Mouse (Mus musculus) embryonic stem cell, embryonic (primary cell): ENCODE measurements around the gene Fhad1.

Source experiments
- CTCF ChIA-PET, 4 experiments: fragments of 300-600 bp in 2 of 4; fragments of 350-600 bp in 2 of 4; sonication (Branson Sonifier 250); formaldehyde crosslinking; loops; one replicate each; lab custom pipeline; 2022; ENCODE audit warnings: inconsistent platforms in 2 of 4; lab: Charles Lee
- POLR2A ChIA-PET, 4 experiments: fragments of 300-600 bp in 2 of 4; fragments of 350-600 bp in 2 of 4; sonication (Branson Sonifier 250); formaldehyde crosslinking; loops; one replicate each; lab custom pipeline; 2022; ENCODE audit warnings: antibody characterized with exemption in 4 of 4, inconsistent platforms in 1 of 4; lab: Charles Lee

The Fhad1 gene

DNA sequence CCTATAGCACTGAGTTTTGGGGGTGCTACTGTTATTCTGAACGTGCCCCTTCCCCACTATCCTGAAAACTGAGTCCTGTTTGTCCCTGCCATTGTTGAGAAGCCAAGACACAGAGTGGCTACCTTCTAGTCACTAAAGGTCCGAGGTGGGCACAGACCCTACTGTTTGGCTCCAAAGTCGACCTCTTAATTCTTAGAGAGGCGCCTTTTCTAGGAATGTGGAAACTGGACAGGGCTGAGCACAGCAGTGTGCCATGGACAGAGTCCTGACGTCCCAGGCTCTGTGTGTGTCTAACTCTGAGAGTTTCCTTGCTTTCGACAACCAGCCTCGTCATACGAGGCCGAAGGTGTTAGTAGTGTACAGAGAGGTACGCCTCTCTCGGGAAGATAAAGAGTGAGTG lies 114.5 kb downstream of the Fhad1 start:
- CTCF ChIA-PET, result interaction anchor here in 1 of 4 experiments (0.6 kb wide), 1 partner anchor 76 kb away, joined by 3 read pairs; no protein-coding TSS in a partner anchor

DNA sequence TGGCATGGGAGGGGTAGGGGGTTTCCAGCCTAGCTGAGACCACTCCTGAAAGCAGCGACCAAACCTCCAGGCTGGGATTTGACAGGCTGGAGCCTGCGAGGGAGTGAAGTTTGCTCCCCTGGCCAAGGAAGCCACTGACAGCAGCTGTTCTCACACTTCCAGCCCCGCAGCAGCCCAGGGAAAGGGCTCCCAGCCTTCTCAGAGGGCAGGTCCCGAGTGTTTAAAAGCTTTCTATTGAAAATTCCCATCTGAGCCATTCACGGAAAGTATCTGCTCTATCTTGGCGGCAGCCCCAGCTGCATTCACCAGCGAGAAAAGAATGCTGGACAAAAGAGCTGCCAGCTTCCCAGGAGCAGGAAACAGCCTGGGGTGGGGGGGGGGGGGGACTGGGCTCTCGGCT lies 114.9 kb downstream of the Fhad1 start:
- ChIA-PET POLR2A (interaction anchor here in 1 of 4 experiments (0.8 to 0.9 kb wide), 2 partner anchors 24 to 139 kb away, joined by 3 to 4 read pairs; no protein-coding TSS in a partner anchor), CTCF (interaction anchor here in 2 of 4 experiments (0.6 to 0.7 kb wide), 2 partner anchors 77 to 409 kb away, joined by 3 read pairs; no protein-coding TSS in a partner anchor)

More for the DNA sequence above, 114.5 kb downstream of the Fhad1 start:
- POLR2A ChIA-PET, result interaction anchor here in 1 of 4 experiments (0.9 kb wide), 1 partner anchor 25 kb away, joined by 3 read pairs; no protein-coding TSS in a partner anchor

DNA sequence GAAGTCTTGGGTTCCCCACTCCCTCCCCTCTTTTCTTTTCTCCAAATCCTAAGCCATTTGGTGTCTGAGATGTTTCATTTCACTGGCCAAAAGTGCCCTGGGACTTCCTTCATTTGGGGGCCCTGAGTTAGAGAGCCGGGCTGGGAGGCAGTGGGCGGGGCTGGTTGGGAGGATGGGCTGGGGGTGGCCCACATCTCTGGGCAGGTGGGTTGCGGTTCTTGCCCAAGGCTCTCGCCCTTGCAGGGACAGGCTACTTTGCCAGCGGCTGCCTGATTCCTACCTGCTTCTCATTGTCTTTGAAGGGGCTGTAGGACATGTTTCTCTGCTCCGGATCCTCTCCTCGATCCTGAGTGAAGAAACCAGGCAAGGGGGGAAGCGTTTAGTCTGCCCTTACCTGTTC lies 116.0 kb downstream of the Fhad1 start:
- CTCF ChIA-PET, result no interaction called here

DNA sequence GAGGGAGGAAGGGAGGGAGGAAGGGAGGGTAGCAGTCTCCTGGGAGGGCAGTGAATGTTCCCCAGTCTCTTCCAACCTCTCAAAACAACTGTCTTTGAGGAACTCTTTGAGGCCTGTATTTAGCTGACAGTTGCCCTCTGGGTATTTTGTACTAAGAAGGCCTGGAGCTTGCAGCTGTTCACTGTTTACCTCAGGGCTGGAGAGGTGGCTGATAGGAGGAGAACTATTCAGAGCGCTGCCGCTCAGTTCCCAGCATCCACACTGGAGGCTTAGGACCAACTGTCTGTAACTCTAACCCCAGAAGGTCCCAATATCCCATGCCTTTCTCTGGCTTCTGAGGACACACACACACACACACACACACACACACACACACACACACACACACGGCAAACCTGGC lies 117.0 kb downstream of the Fhad1 start:
- ChIA-PET CTCF (no interaction called here), POLR2A (interaction anchor here in 1 of 4 experiments (1.2 kb wide), 1 partner anchor 13 kb away, joined by 3 read pairs; no protein-coding TSS in a partner anchor)

More for the DNA sequence above, 116.0 kb downstream of the Fhad1 start:
- POLR2A ChIA-PET, result interaction anchor here in 2 of 4 experiments (0.7 to 1.2 kb wide), 2 partner anchors 14 to 170 kb away, joined by 3 read pairs; no protein-coding TSS in a partner anchor

DNA sequence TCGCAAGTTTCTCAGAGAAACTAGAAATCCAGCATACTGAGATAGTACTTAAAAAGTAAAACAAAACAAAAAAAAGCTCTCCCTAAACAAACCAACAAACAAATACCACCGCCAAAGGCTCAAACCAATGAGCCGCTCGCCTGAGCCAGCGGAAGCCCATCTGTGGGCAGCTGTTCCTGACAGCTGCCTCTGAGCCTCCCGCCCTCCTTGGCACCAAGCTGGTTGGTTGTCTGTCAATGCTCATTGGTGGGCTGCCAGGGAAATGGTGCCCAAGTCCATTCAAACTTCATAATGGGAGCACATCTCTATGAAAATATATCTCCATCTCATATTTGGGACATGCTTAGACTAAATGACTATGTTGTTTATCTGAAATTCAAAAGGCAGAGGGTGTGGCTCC lies 117.7 kb downstream of the Fhad1 start:
- ChIA-PET POLR2A (no interaction called here), CTCF (interaction anchor here in 1 of 4 experiments (0.7 kb wide), 1 partner anchor 378 kb away, joined by 3 read pairs; no protein-coding TSS in a partner anchor)

GRCm38 (mm10) chr4:141895772-141896171 lies 119.1 kb downstream of the Fhad1 start:
- ChIA-PET POLR2A (interaction anchor here in 1 of 4 experiments (0.6 to 0.9 kb wide), 2 partner anchors 8 to 250 kb away, joined by 3 read pairs; no protein-coding TSS in a partner anchor), CTCF (interaction anchor here in 3 of 4 experiments (0.6 kb wide), 3 partner anchors 9 to 457 kb away, joined by 3 to 8 read pairs (median 3); no protein-coding TSS in a partner anchor)

- ChIA-PET CTCF (no interaction called here), POLR2A (interaction anchor here in 2 of 4 experiments (0.6 to 1.2 kb wide), 5 partner anchors 11 to 159 kb away, joined by 3 to 6 read pairs (median 3); no protein-coding TSS in a partner anchor)
These were observed 121.6 kb downstream of the Fhad1 start for GRCm38 (mm10) chr4:141893157-141893784.

DNA sequence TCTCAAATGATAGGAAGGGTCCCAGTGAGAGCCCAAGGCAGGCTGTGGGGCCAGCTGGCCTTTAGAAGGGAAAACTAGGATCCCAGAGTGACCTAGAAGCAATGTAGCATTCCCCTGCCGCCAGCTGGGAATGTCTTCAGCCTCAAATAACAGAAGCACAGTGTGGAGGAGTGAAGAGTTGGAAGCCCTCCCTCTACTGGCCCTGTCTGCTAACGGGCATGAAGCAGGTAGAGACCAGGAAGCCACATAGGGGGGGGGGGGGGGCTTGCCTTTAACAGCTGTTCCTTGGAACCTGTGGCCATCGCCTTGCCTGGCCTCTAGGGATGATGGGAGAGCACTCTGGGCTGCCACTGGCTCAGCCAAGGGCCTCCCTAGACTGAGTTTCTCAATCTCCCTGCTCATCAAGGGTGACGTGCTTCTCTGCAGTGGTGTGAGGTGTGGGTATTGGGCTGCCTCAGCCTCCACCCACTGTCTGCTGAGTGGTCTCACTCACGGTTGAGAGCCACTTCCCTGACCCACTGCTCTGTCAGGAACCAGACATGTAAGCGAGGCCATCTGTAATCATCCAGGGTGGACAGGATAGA lies 128.4 kb downstream of the Fhad1 start:
- ChIA-PET CTCF (interaction anchor here in 3 of 4 experiments (0.6 kb wide), 3 partner anchors 10 to 198 kb away, joined by 3 to 5 read pairs (median 4); no protein-coding TSS in a partner anchor), POLR2A (interaction anchor here in 2 of 4 experiments (1.3 to 1.5 kb wide), 3 partner anchors 9 to 183 kb away, joined by 3 read pairs; no protein-coding TSS in a partner anchor)

GRCm38 (mm10) chr4:141885451-141885850 lies 129.4 kb downstream of the Fhad1 start:
- CTCF ChIA-PET, result interaction anchor here in 2 of 4 experiments (0.6 to 1.3 kb wide), 4 partner anchors 28 to 525 kb away, joined by 3 to 4 read pairs (median 3); no protein-coding TSS in a partner anchor

DNA sequence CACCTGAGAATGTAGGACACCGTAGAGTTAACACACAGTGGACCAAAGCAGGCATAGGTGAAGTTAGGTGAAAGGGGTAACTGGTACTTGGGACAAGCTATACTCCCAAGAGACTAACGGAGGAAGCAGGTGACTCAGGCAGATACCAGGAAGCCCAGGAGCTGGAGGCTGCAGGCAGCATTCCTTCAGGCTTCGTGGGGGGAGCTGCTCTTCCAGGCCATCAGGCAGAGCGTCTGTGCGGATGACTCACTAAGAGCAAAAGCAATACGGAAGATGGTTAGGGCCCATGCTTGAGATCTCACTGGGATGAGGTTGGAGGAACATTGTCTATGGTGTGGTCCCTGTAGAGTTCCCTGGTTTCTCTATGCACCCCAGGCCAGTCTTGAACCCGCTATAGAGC lies 132.0 kb downstream of the Fhad1 start:
- ChIA-PET POLR2A (interaction anchor here in 3 of 4 experiments (0.8 to 2.6 kb wide), 18 partner anchors 8 to 318 kb away, joined by 3 to 19 read pairs (median 4); no protein-coding TSS in a partner anchor), CTCF (interaction anchor here in 2 of 4 experiments (0.5 to 1.5 kb wide), 3 partner anchors 23 to 80 kb away, joined by 3 to 8 read pairs (median 4); no protein-coding TSS in a partner anchor)

More at GRCm38 (mm10) chr4:141885451-141885850, 129.4 kb downstream of the Fhad1 start:
- POLR2A ChIA-PET, result interaction anchor here in 2 of 4 experiments (1.3 to 1.6 kb wide), 4 partner anchors 13 to 24 kb away, joined by 3 to 5 read pairs (median 4); no protein-coding TSS in a partner anchor

GRCm38 (mm10) chr4:141881950-141882349 lies 132.9 kb downstream of the Fhad1 start:
- ChIA-PET POLR2A (interaction anchor here in 2 of 4 experiments (0.7 to 2.6 kb wide), 15 partner anchors 8 to 317 kb away, joined by 3 to 19 read pairs (median 4); no protein-coding TSS in a partner anchor), CTCF (interaction anchor here in 2 of 4 experiments (1.2 to 1.5 kb wide), 2 partner anchors 22 to 25 kb away, joined by 3 to 4 read pairs; no protein-coding TSS in a partner anchor)

- CTCF ChIA-PET, result interaction anchor here in 2 of 4 experiments (0.6 to 1.5 kb wide), 2 partner anchors 24 to 71 kb away, joined by 4 to 5 read pairs; no protein-coding TSS in a partner anchor
These were observed 133.5 kb downstream of the Fhad1 start for GRCm38 (mm10) chr4:141881289-141881914.

GRCm38 (mm10) chr4:141879875-141880274 lies 135.0 kb downstream of the Fhad1 start:
- POLR2A ChIA-PET, result no interaction called here
- CTCF ChIA-PET, result no interaction called here

More at GRCm38 (mm10) chr4:141881289-141881914, 133.5 kb downstream of the Fhad1 start:
- POLR2A ChIA-PET, result interaction anchor here in 2 of 4 experiments (0.7 to 2.6 kb wide), 7 partner anchors 9 to 1425 kb away, joined by 3 to 19 read pairs (median 4); no protein-coding TSS in a partner anchor

- ChIA-PET CTCF (interaction anchor here in 1 of 4 experiments (0.6 kb wide), 1 partner anchor 467 kb away, joined by 3 read pairs; no protein-coding TSS in a partner anchor), POLR2A (interaction anchor here in 1 of 4 experiments (1.1 kb wide), 1 partner anchor 11 kb away, joined by 3 read pairs; no protein-coding TSS in a partner anchor)
These were observed 135.8 kb downstream of the Fhad1 start for GRCm38 (mm10) chr4:141879074-141879473.

GRCm38 (mm10) chr4:141878621-141879020 lies 136.3 kb downstream of the Fhad1 start:
- CTCF ChIA-PET, result interaction anchor here in 1 of 4 experiments (0.6 kb wide), 1 partner anchor 111 kb away, joined by 7 read pairs; no protein-coding TSS in a partner anchor
- POLR2A ChIA-PET, result interaction anchor here in 2 of 4 experiments (0.6 to 1.1 kb wide), 2 partner anchors 11 to 311 kb away, joined by 3 read pairs; no protein-coding TSS in a partner anchor

DNA sequence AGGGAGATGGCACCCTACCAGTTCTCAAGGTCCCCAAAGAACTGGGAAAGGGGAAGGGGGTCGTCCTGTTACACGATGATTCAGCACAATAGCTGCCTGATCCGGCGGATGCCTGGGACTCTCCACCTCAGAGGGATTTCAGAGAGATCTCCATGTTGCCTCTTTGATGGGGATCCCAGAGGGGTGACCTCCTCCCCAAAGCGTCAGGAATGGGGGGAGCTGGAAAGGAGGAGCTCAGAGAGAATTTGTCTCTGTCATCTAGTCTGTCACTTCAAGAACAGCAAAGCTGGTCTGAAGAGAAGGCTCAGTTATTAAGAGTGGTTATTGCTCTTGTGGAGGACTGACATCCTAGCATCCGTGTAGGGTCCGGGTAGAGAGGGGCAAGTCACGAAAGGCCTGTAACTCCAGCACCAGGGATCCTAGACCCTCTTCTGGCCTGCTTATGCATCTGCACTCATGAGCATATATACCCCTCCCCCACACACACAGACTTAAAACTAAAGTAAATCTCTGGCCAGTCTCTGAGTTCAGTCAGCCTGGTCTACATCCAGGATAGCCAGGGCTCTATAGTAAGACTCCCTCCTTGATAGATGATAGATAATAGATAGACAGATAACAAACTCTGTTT lies 139.3 kb downstream of the Fhad1 start:
- POLR2A ChIA-PET, result interaction anchor here in 3 of 4 experiments (0.6 to 1.9 kb wide), 10 partner anchors 9 to 918 kb away, joined by 3 to 6 read pairs (median 4); partner anchors contain the start of gene Casp9 (in 1 of the 3)
- CTCF ChIA-PET, result interaction anchor here in 2 of 4 experiments (0.8 kb wide), 2 partner anchors 18 kb away, joined by 3 read pairs; no protein-coding TSS in a partner anchor
